Mouse (Mus musculus): ENCODE data around the gene N4bp1. TPM values are rescaled to one million over a fixed set of nuclear protein-coding genes. Genes with fewer than 3 reads are reported as not detected.

Gene N4bp1
- total and polyA plus RNA-seq, 3 experiments, result 12.2 to 15.6 (median 12.8) TPM

- no peak for TF ChIP-seq MAZ (IDR thresholded peaks at IDR 0.05; ENCODE audit: low read depth, low read length)
- Histone ChIP-seq H3K36me3 (replicated peaks in 1 of 2; ENCODE audit: control insufficient read depth in 1 of 2, insufficient read depth in 1 of 2, low read length in 1 of 2) (no peaks in the 10 kb centered on the region), H3K4me2 (ENCODE audit: insufficient read depth, low read depth, poor library complexity, severe bottlenecking) (no peak overlapping the region), H3K79me2 (replicated peaks; ENCODE audit: control insufficient read depth, extremely low read depth, insufficient read depth, poor library complexity, severe bottlenecking) (no peaks in the 10 kb centered on the region), H3K27me3 (replicated peaks) (peaks cover 2% of the 10 kb centered on the region), H3K27ac (ENCODE audit: insufficient read depth, low read depth) (no peak overlapping the region), H3K9ac (ENCODE audit: insufficient read depth, low read depth) (no peak overlapping the region), H3K4me3 (replicated peaks in 1 of 3; ENCODE audit: low read depth in 2 of 3, low read length in 2 of 3, poor library complexity in 1 of 3) (no peak overlapping the region), H3K4me1 (ENCODE audit: control insufficient read depth in 1 of 2, insufficient read depth in 2 of 2) (peaks cover 3% of the 10 kb centered on the region in 2 experiments; a peak in 2 of 4 replicates), H3K9me3 (replicated peaks; ENCODE audit: low read length) (no peaks in the 10 kb centered on the region)
- dilution Hi-C loops (cut with MboI; ENCODE audit: extremely low pct_ligation_motif_present, extremely low pct_unique_long_range_greater_than_20kb, low sequenced_read_pairs) (no loop called here), in situ Hi-C loops (cut with MboI; ENCODE audit: low pct_ligation_motif_present, low pct_unique_long_range_greater_than_20kb, low sequenced_read_pairs) (no loop called here)
- DNase-seq (ENCODE audit: extremely low read depth), result no peak
Measured at GRCm38 (mm10) chr8:86769945-86770715, 114.9 kb downstream of the N4bp1 start.

- in situ Hi-C loops (cut with MboI; ENCODE audit: low pct_ligation_motif_present, low pct_unique_long_range_greater_than_20kb, low sequenced_read_pairs) (no loop called here), dilution Hi-C loops (cut with MboI; ENCODE audit: extremely low pct_ligation_motif_present, extremely low pct_unique_long_range_greater_than_20kb, low sequenced_read_pairs) (no loop called here)
- no peak for DNase-seq (ENCODE audit: extremely low read depth)
- no peaks in the 10 kb centered on the region for H3K36me3 ChIP-seq (replicated peaks in 1 of 2; ENCODE audit: control insufficient read depth in 1 of 2, insufficient read depth in 1 of 2, low read length in 1 of 2)
- H3K4me3 ChIP-seq (replicated peaks in 1 of 3; ENCODE audit: low read depth in 2 of 3, low read length in 2 of 3, poor library complexity in 1 of 3), result no peak overlapping the region
- H3K4me1 ChIP-seq (ENCODE audit: control insufficient read depth in 1 of 2, insufficient read depth in 2 of 2), result no peaks in the 10 kb centered on the region; a peak in 1 of 4 replicates
- no peaks in the 10 kb centered on the region for H3K79me2 ChIP-seq (replicated peaks; ENCODE audit: control insufficient read depth, extremely low read depth, insufficient read depth, poor library complexity, severe bottlenecking)
- H3K4me2 ChIP-seq (ENCODE audit: insufficient read depth, low read depth, poor library complexity, severe bottlenecking), result no peak overlapping the region
- H3K27ac ChIP-seq (ENCODE audit: insufficient read depth, low read depth), result no peak overlapping the region
- no peak for TF ChIP-seq NRF1 (IDR thresholded peaks at IDR 0.05; ENCODE audit: low read depth, low read length)
- TF ChIP-seq ZKSCAN1 (IDR thresholded peaks at IDR 0.05; ENCODE audit: borderline replicate concordance, low read depth, low read length), result no peak
- TF ChIP-seq ZNF384 (IDR thresholded peaks at IDR 0.05; ENCODE audit: low read depth, low read length), result no peak
- TF ChIP-seq USF2 (conservative IDR thresholded peaks at IDR 0.05; ENCODE audit: low read depth, low read length), result no peak
- no peak for TF ChIP-seq MAX (IDR thresholded peaks at IDR 0.05; ENCODE audit: low read length)
- TF ChIP-seq KAT2A (IDR thresholded peaks at IDR 0.05; ENCODE audit: insufficient replicate concordance, low read length), result no peak
- TF ChIP-seq TCF12 (IDR thresholded peaks at IDR 0.05; ENCODE audit: low read depth, low read length), result no peak
- no peak for TF ChIP-seq JUND (conservative IDR thresholded peaks at IDR 0.05; ENCODE audit: low read depth, low read length)
- no peak for TF ChIP-seq POLR2AphosphoS2 (IDR thresholded peaks at IDR 0.05; ENCODE audit: low read depth, low read length)
- H3K9ac ChIP-seq (ENCODE audit: insufficient read depth, low read depth), result no peak overlapping the region
- H3K9me3 ChIP-seq (replicated peaks; ENCODE audit: low read length), result no peaks in the 10 kb centered on the region
- H3K27me3 ChIP-seq (replicated peaks), result peaks cover 2% of the 10 kb centered on the region
Measured at GRCm38 (mm10) chr8:86768499-86768898, 116.6 kb downstream of the N4bp1 start.

- Histone ChIP-seq H3K36me3 (replicated peaks in 1 of 2; ENCODE audit: control insufficient read depth in 1 of 2, insufficient read depth in 1 of 2, low read length in 1 of 2) (no peaks in the 10 kb centered on the region), H3K4me3 (replicated peaks in 1 of 3; ENCODE audit: low read depth in 2 of 3, low read length in 2 of 3, poor library complexity in 1 of 3) (no peak overlapping the region), H3K27ac (ENCODE audit: insufficient read depth, low read depth) (no peak overlapping the region), H3K79me2 (replicated peaks; ENCODE audit: control insufficient read depth, extremely low read depth, insufficient read depth, poor library complexity, severe bottlenecking) (no peaks in the 10 kb centered on the region), H3K9ac (ENCODE audit: insufficient read depth, low read depth) (no peak overlapping the region), H3K27me3 (replicated peaks) (peaks cover 2% of the 10 kb centered on the region), H3K4me2 (ENCODE audit: insufficient read depth, low read depth, poor library complexity, severe bottlenecking) (no peak overlapping the region), H3K9me3 (replicated peaks; ENCODE audit: low read length) (no peaks in the 10 kb centered on the region), H3K4me1 (ENCODE audit: control insufficient read depth in 1 of 2, insufficient read depth in 2 of 2) (peaks cover 2 to 8% of the 10 kb centered on the region in 2 experiments; a peak in 2 of 4 replicates)
- TF ChIP-seq E2F4 (IDR thresholded peaks at IDR 0.05; ENCODE audit: insufficient replicate concordance, low read depth, low read length) (no peak), KAT2A (IDR thresholded peaks at IDR 0.05; ENCODE audit: insufficient replicate concordance, low read length) (no peak), MEF2A (IDR thresholded peaks at IDR 0.05; ENCODE audit: borderline replicate concordance, low read depth, low read length) (no peak), ZNF384 (IDR thresholded peaks at IDR 0.05; ENCODE audit: low read depth, low read length) (no peak), BHLHE40 (IDR thresholded peaks at IDR 0.05; ENCODE audit: low read depth, low read length) (peak; percentile 18; the same call in 1 of the 2 replicates), RAD21 (IDR thresholded peaks at IDR 0.05; ENCODE audit: low read depth, low read length) (no peak)
- no peak for DNase-seq (ENCODE audit: extremely low read depth)
- in situ Hi-C loops (cut with MboI; ENCODE audit: low pct_ligation_motif_present, low pct_unique_long_range_greater_than_20kb, low sequenced_read_pairs), result no loop called here
- dilution Hi-C loops (cut with MboI; ENCODE audit: extremely low pct_ligation_motif_present, extremely low pct_unique_long_range_greater_than_20kb, low sequenced_read_pairs), result no loop called here
Measured at GRCm38 (mm10) chr8:86766548-86767211, 118.4 kb downstream of the N4bp1 start.

Data from CH12.LX (cell line).